Mouse (Mus musculus) neural tube, embryonic 11.5 days (tissue): ENCODE data around the gene Cdk9. TPM values are rescaled to one million over a fixed set of nuclear protein-coding genes. Genes with fewer than 3 reads are reported as not detected.

Source experiments
- ATAC-seq: fragments of 200-750 bp; cut with Nextera tagmentation; 2 replicates; pipeline ENCODE4 v1.8.0; 2017; ENCODE audit warnings: moderate number of reproducible peaks, mild to moderate bottlenecking, moderate TSS enrichment, moderate library complexity; ENCODE audit not compliant: insufficient read depth, low FRiP score, low TSS enrichment
- DNase-seq: peaks from one replicate; pipeline ENCODE4 v3.0.0-alpha.2; 2015; ENCODE audit warnings: low spot score
- H3K27ac ChIP-seq: fragments of 300-500 bp; sonication (generic); 2 replicates; pipeline ENCODE4 v1.5.1; 2014; ENCODE audit warnings: low read depth, mild to moderate bottlenecking, low read length
- H3K27me3 ChIP-seq: fragments of 300-500 bp; sonication (generic); 2 replicates; pipeline ENCODE4 v1.6.1; 2014; ENCODE audit warnings: mild to moderate bottlenecking, low read length, mixed read lengths; ENCODE audit not compliant: control insufficient read depth, insufficient read depth
- H3K36me3 ChIP-seq: fragments of 300-500 bp; sonication (generic); 2 replicates; pipeline ENCODE4 v1.6.1; 2014; ENCODE audit warnings: mild to moderate bottlenecking, low read length, moderate library complexity, mixed read lengths; ENCODE audit not compliant: control insufficient read depth, insufficient read depth
- H3K4me1 ChIP-seq: fragments of 300-500 bp; sonication (generic); 2 replicates; pipeline ENCODE4 v1.6.1; 2014; ENCODE audit warnings: low read length, mixed read lengths; ENCODE audit not compliant: control insufficient read depth, insufficient read depth
- H3K4me2 ChIP-seq: fragments of 300-500 bp; sonication (generic); 2 replicates; pipeline ENCODE4 v1.6.1; 2014; ENCODE audit warnings: low read depth, mild to moderate bottlenecking, moderate library complexity
- H3K4me3 ChIP-seq: fragments of 300-500 bp; sonication (generic); 2 replicates; pipeline ENCODE4 v1.5.1; 2014; ENCODE audit warnings: low read depth, low read length
- H3K9ac ChIP-seq: fragments of 300-500 bp; sonication (generic); 2 replicates; pipeline ENCODE4 v1.6.1; 2014; ENCODE audit warnings: mild to moderate bottlenecking, low read length
- H3K9me3 ChIP-seq: fragments of 300-500 bp; sonication (generic); 2 replicates; pipeline ENCODE4 v1.6.1; 2016; ENCODE audit warnings: low read length; ENCODE audit not compliant: control insufficient read depth
- WGBS: fragments of 180-500 bp; shearing (Covaris S2); extraction: QIAGEN DNeasy Blood & Tissue Kit; methylation state at CpG from one replicate; pipeline ENCODE4 v1.1.7; 2014; 5-methylcytosine and 5-hydroxymethylcytosine counted together
- polyA plus RNA-seq: library from polyadenylated mRNA; unstranded; fragments of >200 nt; fragmentation: Nextera tagmentation; extraction: Ambion mirVana; gene quantifications from 2 replicates; pipeline ENCODE4 v1.2.1, GENCODE M21; 2014

Gene Cdk9
- 82.4 and 84.6 TPM in 2 replicates for polyA plus RNA-seq

DNA sequence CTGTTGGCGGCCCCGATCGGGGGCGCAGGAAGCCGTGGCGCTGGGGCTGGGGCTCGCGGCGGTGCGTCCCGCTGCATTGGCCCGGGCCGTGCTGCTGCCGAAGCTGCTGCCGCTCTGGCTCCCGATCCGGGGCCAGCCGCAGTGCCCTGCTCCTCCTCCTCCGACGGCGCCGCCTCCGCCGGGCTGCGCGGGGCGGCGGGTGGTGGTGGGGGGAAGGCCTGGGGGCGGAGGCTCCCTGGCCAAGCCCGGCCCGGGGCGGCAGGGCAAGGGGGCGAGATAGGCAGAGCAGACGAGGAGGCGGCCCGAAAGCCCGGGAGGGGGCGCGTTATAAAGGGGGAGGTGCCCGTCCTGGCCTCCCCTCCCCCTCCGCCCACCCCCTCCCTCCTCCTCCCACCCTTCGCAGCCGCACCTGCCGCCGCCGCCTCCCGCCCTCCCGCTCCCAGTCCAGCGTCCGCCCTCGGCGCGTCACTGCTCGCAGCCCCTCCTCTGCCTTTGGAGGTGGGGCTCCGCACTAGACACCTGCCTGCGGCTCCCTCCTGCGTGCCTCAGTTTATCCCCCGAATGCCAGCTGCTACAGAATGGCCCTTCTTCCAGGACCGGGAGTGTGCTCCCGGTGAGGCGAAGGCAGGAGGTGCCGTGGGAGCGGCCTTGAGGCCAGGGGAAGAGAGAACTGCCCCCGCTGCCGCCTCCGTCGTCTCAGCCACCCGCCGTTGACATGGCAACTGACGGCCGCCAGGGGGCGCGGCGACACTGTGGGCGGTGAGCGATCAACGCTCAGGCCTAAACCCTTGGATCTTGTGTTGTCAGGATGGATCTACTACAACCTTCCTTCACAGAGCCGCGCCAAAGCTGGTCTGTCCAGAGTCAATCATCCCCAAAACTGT is at the start of gene Cdk9:
Gene Cdk9 (minus strand): TSS at position 143 of the 884 bp plus-strand sequence.
- Histone ChIP-seq H3K27ac (peak within 1 kb of the TSS; percentile 98), H3K4me3 (peak within 1 kb of the TSS; percentile 90), H3K9ac (peak within 1 kb of the TSS; percentile 91), H3K4me1 (peaks cover 12% of the 10 kb centered on the region), H3K9me3 (no peaks in the 10 kb centered on the region), H3K4me2 (peak within 1 kb of the TSS; percentile 78), H3K27me3 (no peaks in the 10 kb centered on the region), H3K36me3 (peaks cover 11% of the 10 kb centered on the region)
- DNase-seq = peak; percentile 92
- WGBS = under 1% methylated on average over 32 of the region's 79 CpGs
- peak; percentile 66 for ATAC-seq

DNA sequence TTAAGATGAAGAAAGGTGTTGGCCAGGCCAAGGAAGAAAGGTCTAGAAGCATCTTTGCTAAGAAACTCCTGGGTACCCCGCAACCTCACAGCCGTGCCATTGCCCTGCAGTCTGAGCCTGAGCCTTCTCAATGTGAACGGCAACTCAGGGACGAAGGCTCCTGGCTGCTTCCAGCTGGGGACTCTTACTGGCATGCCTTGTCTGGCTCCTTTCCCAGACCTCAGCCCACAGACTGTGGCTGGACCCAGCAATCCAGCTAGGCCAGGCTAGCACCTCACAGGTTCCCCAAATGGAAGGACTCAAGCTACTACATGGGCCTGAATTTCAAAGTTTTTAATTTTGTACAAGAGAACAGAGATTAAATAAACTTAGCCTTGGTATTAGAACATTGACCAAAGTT is 49.0 kb upstream of the Cdk9 start:
- Histone ChIP-seq H3K4me3 (no peak overlapping the region), H3K27ac (no peak overlapping the region), H3K36me3 (peaks cover 6% of the 10 kb centered on the region), H3K4me2 (no peak overlapping the region), H3K9ac (no peak overlapping the region), H3K9me3 (no peaks in the 10 kb centered on the region), H3K4me1 (0 out of 2 replicates have a peak, but pooled peaks cover 4% of the 10 kb centered on the region), H3K27me3 (no peaks in the 10 kb centered on the region)
- no peak for DNase-seq
- ATAC-seq = no peak
- WGBS = 95% methylated on average over 4 of the region's 4 CpGs

- 92% methylated on average over 14 of the region's 14 CpGs for WGBS
- Histone ChIP-seq H3K27me3 (no peaks in the 10 kb centered on the region), H3K27ac (no peak overlapping the region), H3K4me2 (no peak overlapping the region), H3K4me3 (no peak overlapping the region), H3K9ac (no peak overlapping the region), H3K4me1 (0 out of 2 replicates have a peak, but pooled peaks cover 4% of the 10 kb centered on the region), H3K36me3 (peaks cover 6% of the 10 kb centered on the region), H3K9me3 (no peaks in the 10 kb centered on the region)
- DNase-seq (no peak), ATAC-seq (no peak)
Measured at GRCm38 (mm10) chr2:32761361-32761760, 48.5 kb upstream of the Cdk9 start.

DNA sequence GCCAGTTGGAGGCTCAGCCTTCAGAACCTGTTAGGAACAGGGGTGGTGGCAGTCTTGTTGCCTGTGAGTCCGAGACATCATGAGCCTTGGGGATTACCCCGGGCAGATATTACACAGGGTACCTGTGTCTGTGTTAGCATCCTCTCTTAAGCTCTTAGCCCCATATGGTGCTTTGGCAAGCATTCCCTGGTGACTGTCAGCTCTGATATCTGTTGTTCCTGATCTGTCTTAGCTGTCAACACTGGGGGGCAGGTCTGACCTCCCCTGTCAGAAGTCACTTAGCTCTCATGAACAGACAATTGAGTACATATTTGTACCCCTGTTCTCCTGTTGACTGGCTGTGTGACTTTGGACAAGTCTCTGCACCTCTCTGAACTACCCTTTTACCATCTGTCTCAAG is 46.1 kb upstream of the Cdk9 start:
- Histone ChIP-seq H3K9me3 (no peaks in the 10 kb centered on the region), H3K27me3 (no peaks in the 10 kb centered on the region), H3K36me3 (peaks cover 6% of the 10 kb centered on the region), H3K4me1 (0 out of 2 replicates have a peak, but pooled peaks cover 4% of the 10 kb centered on the region), H3K4me2 (no peak overlapping the region), H3K4me3 (no peak overlapping the region), H3K27ac (no peak overlapping the region), H3K9ac (no peak overlapping the region)
- 87% methylated on average over 2 of the region's 2 CpGs for WGBS
- no peak for ATAC-seq
- DNase-seq = no peak

DNA sequence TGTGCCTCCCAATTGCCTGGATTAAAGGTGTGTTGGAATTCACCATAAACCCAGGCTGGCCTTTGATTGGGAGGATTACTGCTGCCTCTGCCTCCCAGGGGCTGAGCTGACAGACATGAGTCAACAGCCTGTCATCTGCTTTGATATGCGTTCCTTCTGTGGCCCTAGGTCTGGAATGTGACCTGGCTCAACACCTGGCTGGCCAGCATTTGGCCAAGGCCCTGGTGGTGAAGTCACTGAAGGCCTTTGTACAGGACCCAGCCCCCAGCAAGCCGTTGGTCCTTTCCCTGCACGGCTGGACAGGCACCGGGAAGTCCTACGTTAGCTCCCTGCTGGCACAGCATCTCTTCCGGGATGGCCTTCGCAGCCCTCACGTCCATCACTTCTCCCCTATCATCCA is 45.6 kb upstream of the Cdk9 start:
- Histone ChIP-seq H3K36me3 (peaks cover 6% of the 10 kb centered on the region), H3K27ac (no peak overlapping the region), H3K4me3 (no peak overlapping the region), H3K4me1 (0 out of 2 replicates have a peak, but pooled peaks cover 4% of the 10 kb centered on the region), H3K9me3 (no peaks in the 10 kb centered on the region), H3K27me3 (no peaks in the 10 kb centered on the region), H3K9ac (no peak overlapping the region), H3K4me2 (no peak overlapping the region)
- no peak for ATAC-seq
- WGBS = 66% methylated on average over 8 of the region's 8 CpGs
- no peak for DNase-seq

GRCm38 (mm10) chr2:32757056-32757845 is 44.4 kb upstream of the Cdk9 start, which contains the start of gene Tor2a:
Tor2a (plus strand) TSS chr2:32757234.
- H3K4me3 ChIP-seq = peak within 1 kb of the TSS; percentile 64
- H3K9me3 ChIP-seq = no peaks in the 10 kb centered on the region
- peaks cover 5% of the 10 kb centered on the region for H3K36me3 ChIP-seq
- H3K27ac ChIP-seq = peak within 1 kb of the TSS; percentile 75
- peak within 1 kb of the TSS; percentile 86 for H3K9ac ChIP-seq
- ATAC-seq = peak; percentile 89
- H3K27me3 ChIP-seq = no peaks in the 10 kb centered on the region
- 0 out of 2 replicates have a peak, but pooled peaks cover 4% of the 10 kb centered on the region for H3K4me1 ChIP-seq
- DNase-seq = peak; percentile 96
- under 1% methylated on average over 63 of the region's 66 CpGs for WGBS
- peak within 1 kb of the TSS; percentile 52 for H3K4me2 ChIP-seq

- Histone ChIP-seq H3K4me1 (peaks cover 4% of the 10 kb centered on the region; the same call in 1 of the 2 replicates), H3K36me3 (peaks cover 4% of the 10 kb centered on the region), H3K4me2 (no peak overlapping the region), H3K27ac (no peak overlapping the region), H3K9ac (no peak overlapping the region), H3K4me3 (no peak overlapping the region), H3K27me3 (no peaks in the 10 kb centered on the region), H3K9me3 (no peaks in the 10 kb centered on the region)
- ATAC-seq = 0 out of 2 replicates have a peak, but pooled peaks have one; percentile 54
- 22% methylated on average over 5 of the region's 6 CpGs for WGBS
- no peak for DNase-seq
Measured at GRCm38 (mm10) chr2:32756674-32757055, 43.8 kb upstream of the Cdk9 start.

- Histone ChIP-seq H3K9ac (no peak overlapping the region), H3K27ac (no peak overlapping the region), H3K9me3 (no peaks in the 10 kb centered on the region), H3K36me3 (peaks cover 3% of the 10 kb centered on the region), H3K4me1 (peaks cover 8% of the 10 kb centered on the region), H3K4me2 (no peak overlapping the region), H3K27me3 (no peaks in the 10 kb centered on the region), H3K4me3 (no peak overlapping the region)
- ATAC-seq (no peak), DNase-seq (peak; percentile 29)
- 68% methylated on average over 10 of the region's 10 CpGs for WGBS
Measured at GRCm38 (mm10) chr2:32752181-32752580, 39.3 kb upstream of the Cdk9 start.
